Mouse (Mus musculus) monocyte, adult 59 days (primary cell): ENCODE measurements around the gene Ppef2. TPM values are rescaled to one million over a fixed set of nuclear protein-coding genes. Genes with fewer than 3 reads are reported as not detected.

Experiments used
- total RNA-seq, 2 experiments: library from RNA; stranded (reverse); gene quantifications; one replicate each; pipeline ENCODE4 v1.2.4; 2023

Gene Ppef2
- 1 to 10 TPM; 2.0 to 3.7 TPM for total RNA-seq

DNA sequence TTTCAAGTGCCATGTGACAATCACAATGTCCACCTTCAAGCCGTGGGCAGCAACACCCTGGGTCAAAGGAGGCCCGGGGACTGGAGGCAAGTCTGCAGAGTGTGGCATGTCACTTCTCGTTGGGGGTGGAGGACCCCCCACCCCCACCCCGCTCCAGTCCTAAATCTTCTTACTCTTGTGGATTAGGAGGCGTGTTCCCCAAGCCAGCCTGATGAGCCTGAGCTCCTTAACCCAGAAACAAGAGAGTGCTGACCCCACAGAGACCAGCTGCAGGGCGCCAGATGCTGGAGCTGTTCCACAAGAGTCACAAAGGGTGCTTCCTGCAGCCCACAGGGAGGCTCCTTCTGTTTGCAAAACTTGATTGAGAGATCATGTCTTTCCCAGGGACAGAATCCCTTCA is at the start of gene Ppef2:
Gene Ppef2 (minus strand): TSS at position 61 of the 400 bp plus-strand sequence.

DNA sequence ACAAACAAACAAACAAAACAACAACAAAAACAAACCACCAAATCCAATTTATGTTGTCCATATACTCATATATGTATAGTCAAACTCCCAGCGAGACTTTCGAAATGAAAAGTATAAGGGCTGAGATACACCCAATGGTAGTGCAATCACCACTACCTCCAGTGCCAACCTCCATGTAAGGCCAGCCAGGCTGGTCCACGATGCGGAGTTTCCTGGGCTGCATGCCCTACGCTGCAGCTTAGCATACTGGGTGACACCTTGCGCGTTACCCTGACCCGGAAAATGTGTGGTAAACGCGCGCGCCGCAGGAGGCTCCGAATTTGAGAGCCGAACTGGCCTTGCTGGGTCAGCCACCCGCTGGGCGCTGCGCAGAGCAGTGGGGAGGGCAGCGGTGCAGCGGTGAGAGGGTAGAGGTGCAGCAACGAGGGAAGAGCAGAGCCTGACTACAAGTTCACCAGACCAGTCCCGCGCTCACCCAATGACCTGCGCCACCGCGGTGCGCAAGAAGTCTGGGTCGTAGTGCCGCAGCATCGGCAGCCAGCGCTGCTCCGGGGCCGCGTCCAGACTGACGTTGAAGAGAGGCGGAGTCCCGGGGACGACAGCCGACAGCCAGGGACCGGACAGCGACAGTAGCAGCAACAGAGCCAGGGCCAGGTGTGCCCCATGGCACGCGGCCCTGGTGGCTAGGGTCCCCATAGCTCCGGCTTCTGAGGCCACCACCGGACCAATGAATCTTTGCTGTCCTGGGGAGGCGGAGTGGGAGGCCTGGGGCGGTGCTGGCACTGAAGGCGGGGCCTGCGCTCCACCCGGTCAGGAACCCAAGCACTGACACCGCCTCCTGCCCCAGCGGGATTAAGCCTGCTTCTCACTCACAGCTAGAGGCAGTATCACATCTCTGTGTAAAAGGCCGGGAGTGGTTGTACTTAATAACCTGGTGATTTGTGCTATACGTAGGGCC is 21.6 kb upstream of the Ppef2 start, which contains the start of gene Naaa:
Gene Naaa (minus strand): TSS at position 734 of the 958 bp plus-strand sequence.

GRCm38 (mm10) chr5:92215308-92215707 is 40.8 kb downstream of the Ppef2 start, which contains the start of gene U90926:
Gene U90926, minus strand, starts transcription at chr5:92215408.

Other genes with a start within 250 kb of the Ppef2 start
- 1 to 10 TPM; 2.4 to 2.5 TPM for gene Cdkl2, start 212.4 kb downstream of the Ppef2 start, total RNA-seq
- 10 to 100 TPM; 79.7 to 94.4 TPM for gene G3bp2, start 172.6 kb downstream of the Ppef2 start, total RNA-seq
- 10 to 100 TPM; 65.3 to 67.5 TPM for gene Uso1, start 118.3 kb downstream of the Ppef2 start, total RNA-seq
- not detected for gene U90926, start 40.9 kb downstream of the Ppef2 start, total RNA-seq
- gene Naaa, start 21.9 kb upstream of the Ppef2 start, total RNA-seq: 100 to 1,000 TPM; 153 to 163 TPM
- 10 to 100 TPM; 49.7 to 57.0 TPM for gene Sdad1, start 54.2 kb upstream of the Ppef2 start, total RNA-seq
- gene Cxcl9, start 71.8 kb upstream of the Ppef2 start, total RNA-seq: 10 to 100 TPM; 10.4 to 12.1 TPM
- not detected for gene Art3, start 75.5 kb upstream of the Ppef2 start, total RNA-seq
- 10 to 100 TPM; 13.8 to 16.7 TPM for gene Cxcl10, start 92.6 kb upstream of the Ppef2 start, total RNA-seq
- gene Nup54, start 178.9 kb upstream of the Ppef2 start, total RNA-seq: 10 to 100 TPM; 30.2 to 35.7 TPM